Mouse (Mus musculus) right cerebral cortex, adult 2 months (tissue): ENCODE data around the gene Ankrd2.
A peak's percentile ranks its signal among the peaks of the same experiment; 100 is the strongest.

Experiments
- DNase-seq, 2 experiments: peaks; one replicate each; pipeline ENCODE4 v3.0.0; 2021 to 2022; ENCODE audit warnings: low spot score in 2 of 2

Gene Ankrd2

GRCm38 (mm10) chr19:42035456-42036248, at the start of gene Ankrd2:
TSS of gene Ankrd2 (plus strand) at chr19:42036000.
- DNase-seq, result peak; percentile 80 to 82

DNA sequence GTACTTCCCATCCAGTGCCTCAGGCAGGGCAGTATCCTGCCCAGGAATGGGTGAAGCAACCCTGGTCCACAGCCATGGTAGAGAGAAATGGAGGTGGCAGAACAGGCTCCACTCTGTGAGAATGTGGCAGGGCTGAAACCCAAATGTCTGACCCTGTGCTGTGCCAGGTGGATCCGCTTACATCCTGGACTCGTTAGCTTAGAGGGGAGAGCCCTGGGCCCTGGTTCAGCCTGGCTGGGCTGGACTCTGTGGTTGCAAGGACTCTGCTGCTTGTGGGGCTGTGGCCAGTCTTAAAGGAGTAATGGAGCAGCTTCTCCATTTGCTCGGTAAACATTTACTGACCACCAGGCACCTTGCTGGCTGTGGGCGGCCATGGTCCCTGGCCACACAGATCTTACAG, 48.6 kb upstream of the Ankrd2 start:
- no peak for DNase-seq

DNA sequence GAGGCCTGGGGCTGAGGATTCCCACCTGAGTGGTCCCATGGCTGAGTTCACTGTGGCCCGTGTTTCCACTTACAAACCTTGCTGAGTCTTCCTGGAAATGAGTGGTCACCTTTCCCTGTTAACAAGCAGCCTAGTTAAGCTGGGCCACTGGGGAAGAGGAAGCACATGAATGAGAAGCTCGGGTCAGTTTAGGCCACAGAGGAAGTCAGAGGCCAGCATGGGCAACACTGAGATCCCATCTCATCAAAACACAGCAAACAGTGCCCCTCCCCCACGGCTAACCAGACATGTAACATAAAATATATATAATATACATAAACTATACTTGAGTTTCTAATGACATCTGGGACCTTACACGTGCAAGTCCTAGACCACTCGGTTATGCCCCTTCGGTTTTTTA, 46.0 kb upstream of the Ankrd2 start:
- no peak for DNase-seq

DNA sequence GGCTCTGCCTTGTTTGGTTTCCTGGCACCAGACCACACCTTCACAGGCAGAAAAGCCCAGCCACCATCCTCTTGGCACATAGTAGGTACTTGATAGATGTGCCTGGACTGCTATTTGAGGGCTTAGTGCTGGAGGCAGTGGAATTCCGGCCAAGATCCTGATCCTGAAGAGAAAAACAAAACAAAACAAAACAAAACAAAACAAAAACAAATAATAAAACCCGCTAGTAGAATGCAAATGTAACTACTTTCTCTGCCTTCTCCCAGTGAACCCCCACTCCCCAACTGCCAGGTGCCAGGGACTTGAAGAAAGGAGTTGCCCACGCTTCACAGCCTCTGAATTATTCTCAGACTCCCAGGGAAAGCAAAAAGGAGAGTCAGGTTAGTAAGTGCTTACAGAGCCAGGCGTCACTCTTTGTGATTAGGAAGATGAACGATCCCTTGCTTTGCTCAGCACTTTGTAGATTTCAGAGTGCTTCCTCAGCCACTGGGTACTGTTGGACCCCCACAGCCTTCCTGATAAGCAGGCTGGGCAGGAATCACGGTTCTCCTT, 43.8 kb upstream of the Ankrd2 start:
- no peak for DNase-seq

DNA sequence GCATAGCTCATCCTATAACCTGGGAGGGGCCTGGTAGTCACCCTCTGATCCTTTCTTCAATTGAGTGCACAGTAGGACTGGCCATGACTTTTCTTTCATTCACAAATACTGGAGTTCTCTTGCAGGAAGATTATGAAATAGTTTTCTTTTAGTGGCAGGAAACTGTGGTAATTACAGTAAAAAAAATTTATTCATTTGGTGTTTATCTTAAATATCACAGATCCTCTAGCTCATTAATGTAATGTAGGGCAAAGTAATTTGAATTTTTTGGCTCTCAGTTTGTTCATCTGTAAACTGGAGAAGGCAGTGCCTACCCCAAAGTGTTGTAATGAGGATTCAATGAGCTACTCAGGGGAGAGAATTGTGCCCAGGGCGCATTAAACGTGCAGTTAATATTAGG, 42.8 kb upstream of the Ankrd2 start:
- DNase-seq, result no peak

DNA sequence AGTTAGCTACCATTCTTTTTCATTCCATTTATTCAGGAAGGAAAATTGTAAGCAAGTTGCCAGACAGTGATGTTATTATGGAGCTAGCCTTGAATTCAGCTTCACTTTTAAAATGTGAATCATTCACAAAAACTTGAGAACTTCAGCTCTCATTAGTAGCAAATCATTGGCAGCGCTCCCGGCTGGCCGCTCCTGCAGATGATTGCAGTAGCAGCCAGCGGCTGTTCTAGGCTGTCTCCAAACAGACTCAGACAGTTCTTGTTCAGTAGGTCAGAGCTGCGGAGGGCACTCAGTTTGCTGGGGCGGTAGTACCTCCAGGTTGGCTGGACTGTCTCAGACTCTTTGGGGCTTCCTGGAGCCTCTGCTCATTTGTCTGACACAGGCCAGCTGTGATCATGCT, 42.3 kb upstream of the Ankrd2 start:
- peak; percentile 83 to 84 for DNase-seq

- no peak for DNase-seq
Observed at GRCm38 (mm10) chr19:41994023-41994422, 41.8 kb upstream of the Ankrd2 start.

DNA sequence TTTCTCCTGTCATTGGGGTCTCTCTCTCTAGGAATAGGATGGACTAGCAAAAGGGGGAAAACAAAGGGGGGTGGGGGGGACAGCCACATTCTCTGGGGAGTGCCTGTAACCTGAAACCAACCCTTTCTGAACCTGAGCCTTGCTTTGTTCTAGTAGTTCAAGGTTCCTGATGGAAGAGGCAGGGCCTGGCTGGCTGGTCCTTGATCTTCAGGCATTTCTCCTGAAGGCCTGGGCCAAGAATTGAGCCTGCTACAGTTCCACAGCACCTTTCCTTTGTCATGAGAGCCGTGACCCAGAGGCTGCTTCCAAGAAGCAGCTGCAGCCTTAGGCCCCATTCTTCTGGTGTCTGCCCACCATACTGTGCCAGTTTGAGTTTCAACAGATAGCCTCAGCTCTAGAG, 40.3 kb upstream of the Ankrd2 start:
- no peak for DNase-seq

DNA sequence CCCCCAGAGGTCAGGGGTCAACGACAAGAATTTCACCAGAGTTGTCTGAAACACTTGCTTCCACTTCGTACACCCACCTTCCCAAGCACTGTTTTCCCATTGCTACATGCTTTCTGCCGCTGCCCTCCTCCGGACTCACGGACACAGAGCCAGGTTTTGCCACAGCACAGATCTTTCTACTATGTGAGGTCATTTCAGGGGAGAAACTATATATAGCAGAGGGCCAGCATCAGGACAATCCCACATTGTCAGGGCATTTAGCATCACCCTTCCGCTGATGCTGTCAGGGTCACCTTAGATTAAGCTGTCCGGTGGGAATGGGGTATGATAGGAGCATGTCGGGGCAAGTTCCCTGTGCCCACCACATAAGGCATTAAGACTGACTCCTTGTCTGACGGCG, 38.7 kb upstream of the Ankrd2 start:
- no peak for DNase-seq

GRCm38 (mm10) chr19:41998770-41999548, 36.8 kb upstream of the Ankrd2 start:
- DNase-seq, result no peak

- DNase-seq, result no peak
Observed at GRCm38 (mm10) chr19:41999688-42000283, 36.0 kb upstream of the Ankrd2 start.

DNA sequence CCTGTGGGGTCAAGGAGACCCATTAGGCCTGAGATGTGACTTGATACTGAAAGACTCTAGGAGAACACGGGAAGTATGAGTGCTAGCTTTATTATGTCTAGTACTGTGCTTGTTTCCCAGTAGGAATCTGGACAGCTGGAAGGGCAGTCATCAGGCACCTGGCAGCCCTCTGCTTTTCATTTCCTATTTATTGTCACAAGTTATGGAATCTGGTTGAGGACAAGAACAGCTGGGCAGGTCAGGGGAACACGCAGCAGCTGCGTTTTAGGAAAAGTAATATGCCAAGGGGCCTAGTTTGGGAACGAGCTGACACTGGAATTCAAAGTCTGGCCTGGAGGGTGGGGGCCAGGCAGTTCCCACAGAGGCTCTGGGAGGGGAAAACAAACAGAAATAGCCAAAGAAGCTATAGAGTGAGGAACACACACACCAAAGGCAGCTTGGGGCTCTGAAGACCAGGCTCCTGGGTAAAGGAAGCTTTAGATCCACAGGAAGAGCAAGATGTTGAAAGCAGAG, 35.3 kb upstream of the Ankrd2 start:
- no peak for DNase-seq

- no peak for DNase-seq
Observed at GRCm38 (mm10) chr19:42001253-42001980, 34.4 kb upstream of the Ankrd2 start.

GRCm38 (mm10) chr19:42004258-42004657, 31.5 kb upstream of the Ankrd2 start:
- no peak for DNase-seq

- DNase-seq, result no peak
Observed at GRCm38 (mm10) chr19:42005616-42006015, 30.2 kb upstream of the Ankrd2 start.

DNA sequence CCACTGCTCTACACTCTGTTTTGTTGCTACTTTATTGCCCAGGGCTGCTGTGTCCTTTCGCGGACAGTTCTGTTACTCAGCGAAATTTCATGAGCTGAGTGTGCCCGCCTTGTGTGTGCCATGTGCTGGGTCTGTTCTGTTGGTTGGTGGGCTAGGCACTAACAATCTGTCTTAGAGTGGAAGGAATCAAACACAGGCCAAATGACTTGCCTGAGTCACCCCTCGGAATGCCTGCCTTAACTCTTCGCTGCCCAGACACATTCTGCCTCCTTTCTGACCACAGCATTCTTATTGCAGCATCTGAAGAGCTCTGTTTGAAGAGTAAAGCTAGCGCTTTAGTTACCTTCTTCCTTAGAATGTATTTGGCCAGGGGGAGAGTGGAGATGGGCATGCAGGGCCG, 29.2 kb upstream of the Ankrd2 start:
- no peak for DNase-seq

- no peak for DNase-seq
Observed at GRCm38 (mm10) chr19:42008586-42008985, 27.2 kb upstream of the Ankrd2 start.

DNA sequence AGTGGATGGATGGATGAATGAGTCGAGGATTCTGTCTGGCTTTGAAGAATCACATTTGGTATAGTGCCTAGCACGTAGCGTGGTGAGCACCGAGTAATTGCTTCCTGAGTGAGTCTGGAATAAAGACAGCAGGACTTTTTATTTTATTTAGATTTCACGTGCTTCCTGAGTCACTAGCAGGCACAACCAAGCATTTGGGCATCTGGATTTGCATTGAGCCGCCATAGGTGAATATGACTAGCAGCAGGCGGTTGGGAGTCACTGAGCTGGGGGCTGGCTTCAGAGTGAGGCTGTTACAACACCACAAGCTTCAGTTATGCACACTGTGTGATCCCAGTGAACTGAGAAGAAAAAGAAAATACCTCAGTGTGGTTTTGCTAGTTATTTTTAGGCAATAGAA, 26.7 kb upstream of the Ankrd2 start:
- no peak for DNase-seq

DNA sequence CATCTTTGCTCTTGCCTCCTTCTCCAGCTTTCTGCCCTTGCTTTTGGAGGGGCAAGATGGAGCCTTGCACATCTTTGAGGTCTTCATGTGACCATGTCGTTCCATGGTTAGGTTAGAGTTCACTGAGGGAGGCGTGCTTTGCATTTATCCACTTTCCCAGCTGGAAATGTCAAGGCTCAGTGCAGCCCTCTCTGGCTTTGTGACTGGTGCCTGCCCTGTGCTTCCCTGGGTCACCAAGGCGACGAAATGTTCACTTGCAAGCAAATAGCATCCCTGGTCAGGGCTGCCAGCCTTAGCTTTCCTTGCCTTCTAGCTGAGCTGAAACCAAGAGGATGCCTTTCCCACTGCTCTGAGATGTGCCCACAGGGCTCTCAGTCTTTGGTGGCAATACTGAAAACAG, 25.4 kb upstream of the Ankrd2 start:
- no peak for DNase-seq

- no peak for DNase-seq
Observed at GRCm38 (mm10) chr19:42011123-42011522, 24.7 kb upstream of the Ankrd2 start.

GRCm38 (mm10) chr19:42014231-42014825, 21.5 kb upstream of the Ankrd2 start:
- no peak for DNase-seq
